Mouse (Mus musculus) stomach, postnatal 0 days (tissue): Measurements from ENCODE around the gene Furin. TPM values are rescaled to one million over a fixed set of nuclear protein-coding genes. Genes with fewer than 3 reads are reported as not detected.

ENCODE experiments used
- ATAC-seq: fragments of 200-750 bp; cut with Nextera tagmentation; 2 replicates; pipeline ENCODE4 v1.8.0; 2017; ENCODE audit not compliant: low FRiP score, low TSS enrichment
- DNase-seq: peaks from one replicate; pipeline ENCODE4 v3.0.0-alpha.2; 2016; ENCODE audit warnings: low spot score
- H3K27ac ChIP-seq: fragments of 300-500 bp; sonication (generic); replicated peaks from 2 replicates; pipeline ENCODE4 v1.5.1; 2014; ENCODE audit warnings: mild to moderate bottlenecking, control low read depth
- H3K27me3 ChIP-seq: fragments of 300-500 bp; sonication (generic); 2 replicates; pipeline ENCODE4 v1.6.1; 2014; ENCODE audit warnings: low read length; ENCODE audit not compliant: control insufficient read depth, insufficient read depth
- H3K36me3 ChIP-seq: fragments of 300-500 bp; sonication (generic); 2 replicates; pipeline ENCODE4 v1.6.1; 2014; ENCODE audit warnings: low read length, mixed read lengths; ENCODE audit not compliant: control insufficient read depth, insufficient read depth
- H3K4me1 ChIP-seq: fragments of 300-500 bp; sonication (generic); replicated peaks from 2 replicates; pipeline ENCODE4 v1.6.1; 2014; ENCODE audit warnings: antibody characterized with exemption; ENCODE audit not compliant: control insufficient read depth, insufficient read depth
- H3K4me2 ChIP-seq: fragments of 300-500 bp; sonication (generic); replicated peaks from 2 replicates; pipeline ENCODE4 v1.6.1; 2014; ENCODE audit warnings: low read depth, mild to moderate bottlenecking, control low read depth, moderate library complexity
- H3K4me3 ChIP-seq: fragments of 300-500 bp; sonication (generic); 2 replicates; pipeline ENCODE4 v1.5.1; 2014; ENCODE audit warnings: low read depth, low read length, control low read depth
- H3K9ac ChIP-seq: fragments of 300-500 bp; sonication (generic); 2 replicates; pipeline ENCODE4 v1.6.1; 2014; ENCODE audit warnings: mild to moderate bottlenecking, low read length, control low read depth, mixed read lengths
- H3K9me3 ChIP-seq: fragments of 300-500 bp; sonication (generic); 2 replicates; pipeline ENCODE4 v1.6.1; 2016; ENCODE audit warnings: low read length; ENCODE audit not compliant: control insufficient read depth
- CTCF ChIP-seq: IDR thresholded peaks from 2 replicates; pipeline ENCODE4 v1.5.1; 2016; ENCODE audit warnings: antibody characterized with exemption, low read depth, mild to moderate bottlenecking, moderate library complexity
- EP300 ChIP-seq: optimal IDR thresholded peaks from 2 replicates; pipeline ENCODE3; 2016; ENCODE audit warnings: antibody characterized with exemption
- WGBS: fragments of 180-500 bp; shearing (Covaris S2); extraction: QIAGEN DNeasy Blood & Tissue Kit; methylation state at CpG from one replicate; pipeline ENCODE4 v1.1.7; 2014; 5-methylcytosine and 5-hydroxymethylcytosine counted together
- polyA plus RNA-seq: library from polyadenylated mRNA; unstranded; fragments of >200 nt; fragmentation: Nextera tagmentation; extraction: Ambion mirVana; gene quantifications from 2 replicates; pipeline ENCODE4 v1.2.1, GENCODE M21; 2015

Furin gene
- polyA plus RNA-seq, 1 experiment from 2014 or later = 17.6 TPM

GRCm38 (mm10) chr7:80410380-80410779, 5.1 kb upstream of the Furin start:
- Histone ChIP-seq H3K27me3 (no peaks in the 10 kb centered on the region), H3K4me3 (no peak overlapping the region), H3K9me3 (no peaks in the 10 kb centered on the region), H3K4me1 (peaks cover 2% of the 10 kb centered on the region; the same call in 1 of the 2 replicates), H3K9ac (no peak overlapping the region), H3K27ac (no peak overlapping the region), H3K4me2 (no peak overlapping the region), H3K36me3 (no peaks in the 10 kb centered on the region)
- DNase-seq (peak; percentile 41), ATAC-seq (peak; percentile 55)
- TF ChIP-seq CTCF = no peak
- 62% methylated on average over 9 of the region's 9 CpGs for WGBS

DNA sequence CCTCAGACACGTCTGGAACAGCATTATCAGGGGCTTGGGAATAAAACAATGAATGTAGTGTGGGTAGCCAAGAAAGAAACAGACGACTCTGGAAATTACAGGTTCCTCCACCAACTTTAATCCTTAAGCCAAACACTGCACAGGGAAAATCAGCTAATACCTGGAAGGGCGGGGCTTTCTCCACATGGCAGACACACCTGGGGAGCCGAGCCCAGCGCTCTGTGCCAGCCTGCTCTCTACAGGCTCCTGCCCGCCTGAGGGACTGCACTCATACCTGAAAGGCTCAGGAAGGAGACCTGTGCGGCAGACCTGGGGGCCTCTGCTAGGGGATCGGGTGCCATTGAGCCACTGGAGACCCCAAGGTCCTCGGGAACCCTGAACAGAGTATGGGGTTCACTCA, 2.5 kb upstream of the Furin start:
- Histone ChIP-seq H3K4me1 (peaks cover 2% of the 10 kb centered on the region; the same call in 1 of the 2 replicates), H3K9ac (no peak overlapping the region), H3K4me2 (no peak overlapping the region; the same call in 1 of the 2 replicates), H3K9me3 (no peaks in the 10 kb centered on the region), H3K27ac (peak overlapping the region; percentile 69), H3K27me3 (no peaks in the 10 kb centered on the region), H3K4me3 (no peak overlapping the region), H3K36me3 (no peaks in the 10 kb centered on the region)
- ATAC-seq = peak; percentile 80
- whole genome bisulfite sequencing = 54% methylated on average over 9 of the region's 9 CpGs
- DNase-seq = peak; percentile 82
- TF ChIP-seq EP300 (no peak), CTCF (no peak)

- TF ChIP-seq CTCF (no peak), EP300 (no peak)
- Histone ChIP-seq H3K9ac (no peak overlapping the region), H3K27me3 (no peaks in the 10 kb centered on the region), H3K4me3 (no peak overlapping the region), H3K36me3 (no peaks in the 10 kb centered on the region), H3K4me2 (no peak overlapping the region), H3K27ac (no peak overlapping the region), H3K9me3 (no peaks in the 10 kb centered on the region), H3K4me1 (peaks cover 2% of the 10 kb centered on the region; the same call in 1 of the 2 replicates)
- 81% methylated on average over 3 of the region's 3 CpGs for WGBS
- DNase-seq = no peak
- no peak for ATAC-seq
These were observed 950 bp upstream of the Furin start for GRCm38 (mm10) chr7:80406186-80406585.

DNA sequence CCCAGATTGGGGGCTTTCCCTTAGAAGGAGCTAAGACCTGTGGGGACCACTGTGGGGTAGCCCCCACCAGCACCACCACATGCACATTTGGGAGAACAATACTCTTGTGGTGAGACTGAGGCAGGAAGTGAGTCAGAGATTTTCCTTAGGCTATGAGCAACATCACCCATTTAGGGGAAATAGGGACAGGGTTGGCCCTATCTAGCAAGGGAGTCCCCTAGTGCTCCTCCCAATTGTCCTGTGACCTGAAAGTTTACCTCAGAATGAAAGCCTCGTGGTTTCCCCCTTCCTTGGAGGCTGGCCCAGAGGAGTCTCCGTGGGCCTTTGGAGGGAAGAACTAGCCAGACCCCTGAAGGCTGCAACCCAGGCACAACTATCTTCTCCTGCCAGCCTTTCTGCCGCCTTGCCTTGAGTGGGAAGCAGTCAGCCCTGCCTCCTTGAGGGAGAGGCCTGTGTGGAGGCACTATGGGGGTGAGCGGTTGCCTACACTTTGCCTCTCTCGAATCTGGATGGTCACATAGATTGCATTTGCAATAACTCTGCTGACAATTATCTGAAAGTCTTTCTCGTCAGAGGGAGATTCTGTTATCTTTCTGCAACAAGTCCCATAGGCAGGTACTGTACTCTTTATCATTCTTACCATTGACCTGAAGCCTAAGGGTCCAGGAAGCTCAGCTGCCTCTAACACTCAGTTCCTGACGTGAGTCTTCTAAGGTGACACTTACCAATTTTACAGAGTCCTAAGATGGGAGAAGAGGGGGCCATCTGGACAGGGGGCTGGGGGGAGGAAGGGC, 938 bp downstream of the Furin start:
- Histone ChIP-seq H3K9ac (no peak overlapping the region), H3K4me2 (no peak overlapping the region), H3K9me3 (no peaks in the 10 kb centered on the region), H3K4me1 (peaks cover 6% of the 10 kb centered on the region; the same call in 1 of the 2 replicates), H3K27me3 (no peaks in the 10 kb centered on the region), H3K27ac (0 out of 2 replicates have a peak overlapping the region, but pooled peaks have one; percentile 1), H3K36me3 (no peaks in the 10 kb centered on the region), H3K4me3 (no peak overlapping the region)
- no peak for ATAC-seq
- TF ChIP-seq CTCF (no peak), EP300 (no peak)
- DNase-seq = no peak
- 58% methylated on average over 7 of the region's 7 CpGs for WGBS

DNA sequence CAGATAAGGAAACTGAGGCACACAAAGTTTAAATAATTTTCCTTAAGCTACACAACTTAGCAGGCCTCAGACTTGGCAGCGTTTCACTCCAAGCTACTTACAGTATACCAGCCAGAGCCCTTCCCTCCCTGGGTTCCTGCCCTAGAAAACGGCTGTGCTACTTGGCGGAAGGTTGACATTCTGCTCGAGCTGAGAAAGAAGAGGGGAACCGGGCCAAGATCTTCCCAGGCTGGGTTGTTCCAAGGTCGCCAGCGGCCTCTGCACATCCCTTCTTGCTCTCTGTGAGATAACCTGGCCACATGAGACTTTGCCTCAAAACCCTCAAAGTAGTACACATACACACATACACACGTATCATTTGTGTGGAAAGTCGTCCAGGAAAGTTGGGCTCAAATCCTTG, 1.7 kb downstream of the Furin start:
- peak; percentile 51 for DNase-seq
- no peak for ATAC-seq
- Histone ChIP-seq H3K27me3 (no peaks in the 10 kb centered on the region), H3K4me2 (peak overlapping the region; percentile 83), H3K9me3 (no peaks in the 10 kb centered on the region), H3K9ac (no peak overlapping the region; the same call in 1 of the 2 replicates), H3K27ac (peak overlapping the region; percentile 98), H3K4me3 (peak overlapping the region; percentile 87; the same call in 1 of the 2 replicates), H3K36me3 (no peaks in the 10 kb centered on the region), H3K4me1 (peaks cover 6% of the 10 kb centered on the region; the same call in 1 of the 2 replicates)
- 17% methylated on average over 9 of the region's 9 CpGs for WGBS
- TF ChIP-seq EP300 (no peak), CTCF (no peak)
